Comparison of ENCODE assay signal across 8 mouse cellular contexts in genomic region chr2:92883912-92884243, GRCm38 (mm10). TPM values are rescaled to one million over a fixed set of nuclear protein-coding genes. Genes with fewer than 3 reads are reported as not detected.
A peak's percentile ranks its signal among the peaks of the same experiment; 100 is the strongest.
DNase-seq lines count a peak whose midpoint lies in the region; ATAC-seq lines count a peak whose summit lies in the region.

No protein-coding gene starts in this region.

- no peaks in the 10 kb centered on the region for H3K27me3 ChIP-seq in hindbrain, embryonic 14.5 days (ENCODE audit: control insufficient read depth, insufficient read depth, low read length)
- no peaks in the 10 kb centered on the region for H3K27me3 ChIP-seq in lung, embryonic 16.5 days (ENCODE audit: control insufficient read depth, insufficient read depth, low read depth, low read length)

- no peak for ATAC-seq in hindbrain, embryonic 14.5 days (ENCODE audit: low FRiP score)
- ATAC-seq in lung, embryonic 16.5 days (ENCODE audit: low read depth) = peak; percentile 79
- no peak for ATAC-seq in erythroblast, adult 5-6 weeks (replicated peaks; ENCODE audit: low FRiP score, poor library complexity, severe bottlenecking)

- no peaks in the 10 kb centered on the region for H3K36me3 ChIP-seq in hindbrain, embryonic 14.5 days (replicated peaks; ENCODE audit: control insufficient read depth, insufficient read depth)
- no peaks in the 10 kb centered on the region for H3K36me3 ChIP-seq in lung, embryonic 16.5 days (ENCODE audit: control insufficient read depth, insufficient read depth, low read length)

- peak; percentile 28 to 36 for DNase-seq in cerebellum, postnatal 14 days
- DNase-seq in cerebellum, adult 8-10 months = no peak
- DNase-seq in adrenal gland, postnatal 14 days = peak; percentile 31
- no peak for DNase-seq in hindbrain, embryonic 14.5 days (ENCODE audit: low spot score)
- no peak for DNase-seq in gastrocnemius, adult 18-20 months (ENCODE audit: low spot score)
- no peak for DNase-seq in gastrocnemius, postnatal 25 days

- no peaks in the 10 kb centered on the region for H3K9me3 ChIP-seq in hindbrain, embryonic 14.5 days (ENCODE audit: control insufficient read depth, low read length)
- H3K9me3 ChIP-seq in lung, embryonic 16.5 days (ENCODE audit: control insufficient read depth, low read length) = no peaks in the 10 kb centered on the region

- H3K9ac ChIP-seq in hindbrain, embryonic 14.5 days = no peak overlapping the region
- no peak overlapping the region for H3K9ac ChIP-seq in lung, embryonic 16.5 days (ENCODE audit: low read length)

- peaks cover 7% of the 10 kb centered on the region for H3K4me1 ChIP-seq in hindbrain, embryonic 14.5 days (replicated peaks; ENCODE audit: control insufficient read depth, insufficient read depth, low read length)
- H3K4me1 ChIP-seq in lung, embryonic 16.5 days (replicated peaks; ENCODE audit: control insufficient read depth, insufficient read depth, low read length) = peaks cover 10% of the 10 kb centered on the region

- no peak overlapping the region for H3K4me3 ChIP-seq in hindbrain, embryonic 14.5 days (replicated peaks; ENCODE audit: low read length)
- H3K4me3 ChIP-seq in lung, embryonic 16.5 days (ENCODE audit: low read length) = no peak overlapping the region

- no peak overlapping the region for H3K27ac ChIP-seq in hindbrain, embryonic 14.5 days
- H3K27ac ChIP-seq in lung, embryonic 16.5 days (ENCODE audit: low read length) = no peak overlapping the region

- peak overlapping the region; percentile 29; the same call in 1 of the 2 replicates for H3K4me2 ChIP-seq in hindbrain, embryonic 14.5 days (replicated peaks)
- H3K4me2 ChIP-seq in lung, embryonic 16.5 days (ENCODE audit: low read depth, low read length) = peak overlapping the region; percentile 10; the same call in 1 of the 2 replicates

- 0% methylated on average over 2 of the region's 2 CpGs for WGBS in hindbrain, embryonic 14.5 days
- WGBS in lung, embryonic 16.5 days = 4% methylated on average over 2 of the region's 2 CpGs

RNA-seq across cellular contexts. Expression of gene Syt13, which starts 31.0 kb away (rescaled TPM):
- 1.0 and 1.6 TPM in 2 replicates for total RNA-seq in adrenal gland, postnatal 14 days (2021)
- 29.7 and 39.8 TPM in 2 replicates for polyA plus RNA-seq in hindbrain, embryonic 14.5 days (2014; fragmentation: Nextera tagmentation; extraction: Ambion mirVana)
- polyA plus RNA-seq in lung, embryonic 16.5 days (2015; fragmentation: Nextera tagmentation; extraction: Ambion mirVana) = 3.4 and 3.5 TPM in 2 replicates
- total RNA-seq in gastrocnemius, adult 18-20 months (2021) = under 1 TPM in 1 of 2 experiments, not detected in 1; 0.21 TPM
- under 1 TPM in 1 of 2 experiments, not detected in 1; 0.15 TPM for total RNA-seq in gastrocnemius, postnatal 25 days (2021)
- not detected in 2 replicates for total RNA-seq in erythroblast, adult 5-6 weeks (2015; ENCODE audit: low replicate concordance)
- total RNA-seq in erythroblast, adult 5-6 weeks (2017; ENCODE audit: low replicate concordance) = not detected in 2 replicates

Comparison
In these comparisons a context has a peak if more than half of its experiments do, and no peak if none do; other contexts are left out.
1. DNase-seq: peak in cerebellum, postnatal 14 days (2 of 2) and adrenal gland, postnatal 14 days (single experiment); none in cerebellum, adult 8-10 months (single experiment), hindbrain, embryonic 14.5 days (single experiment), gastrocnemius, adult 18-20 months (single experiment) and gastrocnemius, postnatal 25 days (single experiment).